Mouse (Mus musculus) NIH3T3 (cell line): ENCODE measurements around the gene Dynlt3.
"Not testable (repeated sequence)": the region's sequence is repeated elsewhere in the genome, so short reads cannot be mapped to it uniquely, and the experiment has no call there.

ENCODE experiments used
- DNase-seq: peaks from one replicate; pipeline ENCODE4 v3.0.0-alpha.2; 2012; ENCODE audit warnings: low read depth

Dynlt3 gene

GRCm38 (mm10) chrX:9662391-9663111, at the start of gene Dynlt3:
Gene Dynlt3, minus strand, starts transcription at chrX:9663003.
- peak; percentile 89 for DNase-seq

- DNase-seq, result peak; percentile 15
Observed at GRCm38 (mm10) chrX:9699815-9700214, 37.0 kb upstream of the Dynlt3 start.

DNA sequence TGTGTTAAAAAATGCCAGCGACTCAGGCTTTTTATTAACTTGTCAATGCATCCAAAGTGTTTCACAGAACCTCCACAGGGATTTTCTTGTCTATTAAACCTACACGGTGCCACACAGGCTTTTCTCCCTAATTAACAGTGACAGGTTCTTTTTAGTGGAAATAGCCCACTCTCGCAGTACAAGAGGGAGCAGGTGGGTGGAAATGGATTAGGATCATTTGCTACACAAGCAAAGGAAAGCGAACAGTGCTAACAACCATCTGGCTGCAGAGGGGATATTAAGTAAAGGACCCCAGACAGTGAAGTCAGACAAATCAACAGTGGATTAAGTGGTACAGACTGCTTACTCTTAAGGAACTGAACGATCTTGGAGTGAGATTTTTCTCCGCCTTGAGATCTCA, 33.2 kb upstream of the Dynlt3 start:
- DNase-seq, result no peak

DNA sequence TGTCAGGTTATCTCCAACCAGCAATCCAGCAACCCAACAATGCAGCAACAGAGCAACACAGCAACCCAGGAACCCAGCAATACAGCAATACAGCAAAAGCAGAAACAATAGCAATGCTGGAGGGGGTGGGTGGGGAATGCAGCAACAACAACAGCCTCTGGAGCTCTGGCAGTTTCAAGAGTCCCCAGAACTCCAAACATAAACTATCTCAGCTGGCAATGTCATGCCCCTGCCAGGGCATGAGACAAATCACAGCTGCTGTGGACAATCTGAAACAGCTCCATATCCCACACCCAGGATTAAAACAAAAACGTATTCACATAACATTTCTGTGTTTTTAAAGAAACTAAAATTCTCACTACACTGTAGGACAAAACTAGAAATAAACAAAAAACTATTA, 9.2 kb upstream of the Dynlt3 start:
- DNase-seq, result no peak

DNA sequence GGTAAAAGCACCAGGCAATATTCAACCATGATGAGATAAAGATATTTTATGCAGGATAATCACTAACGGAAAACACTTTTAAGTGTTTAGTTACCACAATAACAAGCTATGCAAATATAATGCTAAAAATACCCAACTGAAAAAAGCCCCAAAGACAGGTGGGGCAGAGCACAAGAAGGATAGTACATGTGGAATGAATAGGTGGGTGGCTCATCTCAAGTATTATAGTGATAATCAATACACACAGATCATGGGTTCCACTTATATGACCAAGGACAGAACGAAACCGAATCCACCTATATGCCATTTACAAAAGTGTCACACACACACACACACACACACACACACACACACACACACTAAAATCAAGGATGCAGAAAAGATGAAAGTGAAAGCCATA, 8.6 kb upstream of the Dynlt3 start:
- no peak for DNase-seq

DNA sequence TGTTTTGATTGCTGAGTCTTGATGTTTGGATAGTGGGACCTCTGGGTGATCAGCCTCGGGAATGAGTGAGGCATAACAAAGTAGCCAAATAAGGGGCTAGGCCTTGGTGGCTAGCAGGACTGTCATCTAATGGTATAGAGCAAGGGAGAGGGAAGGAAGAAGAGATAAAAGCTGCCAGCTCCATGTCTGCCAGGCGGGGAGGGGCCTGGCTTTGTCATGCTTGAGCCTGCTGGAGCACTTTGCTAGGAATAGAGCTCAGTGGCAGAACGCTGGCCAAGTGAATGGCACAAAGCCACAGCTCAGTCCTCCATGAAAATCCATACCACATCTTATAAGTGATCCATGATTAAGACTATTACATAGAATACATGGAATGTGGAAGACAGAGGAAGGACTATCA, 10.0 kb downstream of the Dynlt3 start:
- DNase-seq, result peak; percentile 33

DNA sequence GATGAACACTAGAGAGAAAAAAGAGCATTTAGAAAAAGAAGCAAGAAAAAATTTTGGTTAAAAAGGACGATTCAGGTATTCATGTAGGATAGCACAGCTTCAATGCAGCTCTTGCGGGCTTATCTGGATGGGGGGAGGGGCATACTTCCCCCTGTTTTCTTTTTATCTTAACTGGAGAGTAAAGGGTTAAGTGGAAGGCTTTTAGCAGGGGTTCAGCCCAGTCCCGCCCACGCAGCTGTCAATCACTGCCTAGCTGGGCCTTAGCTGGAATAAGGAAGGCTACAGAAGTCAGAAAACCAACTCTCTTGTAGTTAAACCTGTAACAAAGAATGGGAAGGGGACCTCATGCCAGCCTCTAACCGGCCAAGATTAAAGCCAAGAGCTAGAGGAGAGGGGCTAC, 22.2 kb downstream of the Dynlt3 start:
- DNase-seq, result not testable (repeated sequence)

DNA sequence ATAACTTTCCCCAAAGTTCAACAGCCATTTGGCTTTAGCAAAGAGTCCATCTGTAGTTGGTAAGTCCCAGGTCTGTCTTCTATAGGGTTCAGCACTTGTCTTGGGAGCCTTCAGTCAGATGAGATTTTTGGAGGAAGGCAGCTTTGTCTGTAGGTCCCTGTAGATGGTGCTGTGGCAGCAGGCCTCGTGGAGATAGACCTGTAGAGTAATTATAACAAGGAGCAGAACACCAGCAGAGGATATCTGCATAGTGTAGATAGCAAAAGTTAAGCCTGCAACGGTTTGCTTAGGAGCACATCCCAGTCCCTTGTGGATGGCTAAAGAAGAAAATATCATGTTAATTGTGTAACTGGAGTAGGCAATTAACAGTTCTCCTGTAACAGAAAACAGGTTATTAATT, 22.7 kb downstream of the Dynlt3 start:
- not testable (repeated sequence) for DNase-seq
